Mouse (Mus musculus) megakaryocyte, embryonic 14.5 days (primary cell): ENCODE data around the gene Gstp2.

Experiments used
- FLI1 ChIP-seq: IDR thresholded peaks from 2 replicates; pipeline ENCODE4 v1.6.1; 2012; ENCODE audit warnings: low read length, inconsistent platforms, mixed read lengths
- GATA1 ChIP-seq: IDR thresholded peaks from 3 replicates; pipeline ENCODE4 v1.6.1; 2012; ENCODE audit warnings: mixed read lengths, low read length, inconsistent platforms, borderline replicate concordance

DNA sequence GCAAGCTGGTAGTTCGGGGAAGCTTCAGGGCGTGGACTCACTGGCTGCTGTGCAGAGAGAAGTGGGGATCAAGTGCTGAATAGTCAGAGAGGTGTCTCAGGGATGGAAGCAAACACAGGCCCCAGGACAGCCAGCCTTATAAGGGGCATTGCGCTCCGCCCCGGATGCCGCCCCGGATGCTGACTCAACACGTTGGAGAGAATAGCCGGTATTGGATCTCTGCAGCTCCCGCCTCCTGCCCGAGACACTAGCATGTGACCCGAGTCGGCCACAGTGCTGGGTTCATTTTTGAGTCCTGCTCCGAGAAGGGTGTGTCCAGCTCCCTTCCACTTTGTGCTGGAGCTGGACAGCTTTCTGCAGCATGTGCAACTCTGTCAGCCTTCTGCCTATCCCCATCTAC, 3.7 kb downstream of the Gstp2 start:
- TF ChIP-seq GATA1 (no peak), FLI1 (no peak)
